ENCODE assay signal across 9 mouse cellular contexts in genomic region chr10:68103988-68104387, GRCm38 (mm10).
DNase-seq lines count a peak whose midpoint lies in the region; ATAC-seq lines count a peak whose summit lies in the region.
"Had no signal": no experiment of that assay in that cellular context is flagged by ENCODE, and none has a peak within 500 bp of the region (broad histone marks: within the 10 kb centered on the region; RNA-seq: fewer than 3 reads in every experiment).

No protein-coding gene starts in this region.

- peak; percentile 46 for DNase-seq in left cerebral cortex, postnatal 4 days
- no peak for DNase-seq in left cerebral cortex, postnatal 10 days (ENCODE audit: extremely low spot score in 1 of 2, low spot score in 2 of 2)
- peak; percentile 95 for DNase-seq in embryonic facial prominence, embryonic 14.5 days (ENCODE audit: low spot score)
- DNase-seq in cerebellum, adult 9-10 months, result no peak
- DNase-seq in right cerebral cortex, postnatal 10 days (ENCODE audit: low spot score in 2 of 2), result no peak
- DNase-seq: adrenal gland, postnatal 36 days had no signal

- intact Hi-C loops in left cerebral cortex, postnatal 4 days (cut with DNase I), result no loop called here
- intact Hi-C loops in left cerebral cortex, postnatal 10 days (cut with DNase I), result no loop called here

- 62% methylated on average over 5 of the region's 5 CpGs for WGBS in forebrain, embryonic 15.5 days
- WGBS in forebrain, embryonic 12.5 days, result 75% methylated on average over 5 of the region's 5 CpGs
- 13% methylated on average over 5 of the region's 5 CpGs for WGBS in embryonic facial prominence, embryonic 14.5 days
- 14% methylated on average over 5 of the region's 5 CpGs for whole genome bisulfite sequencing in limb, embryonic 15.5 days

- H3K9ac ChIP-seq in forebrain, embryonic 15.5 days (replicated peaks), result no peak overlapping the region
- no peak overlapping the region for H3K9ac ChIP-seq in forebrain, embryonic 12.5 days
- H3K9ac ChIP-seq in embryonic facial prominence, embryonic 14.5 days (ENCODE audit: low read depth, low read length), result no peak overlapping the region
- no peak overlapping the region for H3K9ac ChIP-seq in limb, embryonic 15.5 days

- no peaks in the 10 kb centered on the region for H3K27me3 ChIP-seq in forebrain, embryonic 15.5 days
- H3K27me3 ChIP-seq in forebrain, embryonic 12.5 days, result no peaks in the 10 kb centered on the region
- H3K27me3 ChIP-seq in embryonic facial prominence, embryonic 14.5 days (replicated peaks; ENCODE audit: control insufficient read depth, insufficient read depth, low read length), result no peaks in the 10 kb centered on the region
- H3K27me3 ChIP-seq in limb, embryonic 15.5 days, result no peaks in the 10 kb centered on the region

- H3K27ac ChIP-seq in forebrain, embryonic 15.5 days (replicated peaks), result 0 out of 2 replicates have a peak overlapping the region, but pooled peaks have one; percentile 15
- H3K27ac ChIP-seq in forebrain, embryonic 12.5 days, result no peak overlapping the region
- peak overlapping the region; percentile 83 for H3K27ac ChIP-seq in embryonic facial prominence, embryonic 14.5 days (replicated peaks; ENCODE audit: low read depth, low read length)
- peak overlapping the region; percentile 85 for H3K27ac ChIP-seq in limb, embryonic 15.5 days

- ATAC-seq in forebrain, embryonic 15.5 days (replicated peaks), result peak; percentile 64
- no peak for ATAC-seq in forebrain, embryonic 12.5 days (ENCODE audit: low FRiP score)
- ATAC-seq in embryonic facial prominence, embryonic 14.5 days (ENCODE audit: low read depth), result peak; percentile 93
- ATAC-seq in limb, embryonic 15.5 days (ENCODE audit: insufficient number of reproducible peaks, low FRiP score, low TSS enrichment, low read depth), result peak; percentile 68

- peaks cover 26% of the 10 kb centered on the region for H3K4me1 ChIP-seq in forebrain, embryonic 15.5 days
- H3K4me1 ChIP-seq in forebrain, embryonic 12.5 days, result peaks cover 28% of the 10 kb centered on the region
- H3K4me1 ChIP-seq in embryonic facial prominence, embryonic 14.5 days (ENCODE audit: control insufficient read depth, insufficient read depth, low read length), result peaks cover 46% of the 10 kb centered on the region
- H3K4me1 ChIP-seq in limb, embryonic 15.5 days, result peaks cover 36% of the 10 kb centered on the region

- H3K4me2 ChIP-seq in forebrain, embryonic 15.5 days (replicated peaks), result no peak overlapping the region
- no peak overlapping the region for H3K4me2 ChIP-seq in forebrain, embryonic 12.5 days
- no peak overlapping the region for H3K4me2 ChIP-seq in embryonic facial prominence, embryonic 14.5 days (ENCODE audit: low read depth, low read length)
- no peak overlapping the region for H3K4me2 ChIP-seq in limb, embryonic 15.5 days

- H3K36me3 ChIP-seq in forebrain, embryonic 15.5 days, result no peaks in the 10 kb centered on the region
- no peaks in the 10 kb centered on the region for H3K36me3 ChIP-seq in forebrain, embryonic 12.5 days (replicated peaks)
- peaks cover 29% of the 10 kb centered on the region for H3K36me3 ChIP-seq in embryonic facial prominence, embryonic 14.5 days (ENCODE audit: control insufficient read depth, insufficient read depth, low read length)
- H3K36me3 ChIP-seq in limb, embryonic 15.5 days, result peaks cover 13% of the 10 kb centered on the region

- no peak overlapping the region for H3K4me3 ChIP-seq in forebrain, embryonic 15.5 days
- H3K4me3 ChIP-seq in forebrain, embryonic 12.5 days (replicated peaks), result no peak overlapping the region
- H3K4me3 ChIP-seq in embryonic facial prominence, embryonic 14.5 days (ENCODE audit: low read depth, low read length), result no peak overlapping the region
- H3K4me3 ChIP-seq in limb, embryonic 15.5 days, result no peak overlapping the region

- H3K9me3 ChIP-seq in forebrain, embryonic 15.5 days, result no peaks in the 10 kb centered on the region
- H3K9me3 ChIP-seq in forebrain, embryonic 12.5 days, result no peaks in the 10 kb centered on the region
- no peaks in the 10 kb centered on the region for H3K9me3 ChIP-seq in embryonic facial prominence, embryonic 14.5 days (ENCODE audit: control insufficient read depth, low read length)
- no peaks in the 10 kb centered on the region for H3K9me3 ChIP-seq in limb, embryonic 15.5 days

Comparison
In these comparisons a context has a peak if more than half of its experiments do, and no peak if none do; other contexts are left out.
1. DNase-seq: peak in left cerebral cortex, postnatal 4 days (single experiment) and embryonic facial prominence, embryonic 14.5 days (single experiment); none in left cerebral cortex, postnatal 10 days (0 of 2), cerebellum, adult 9-10 months (single experiment) and right cerebral cortex, postnatal 10 days (0 of 2).